Mouse (Mus musculus) spleen, postnatal 10 days (tissue): ENCODE results near the gene Selenon.

ENCODE experiments used
- DNase-seq, 2 experiments: peaks; one replicate each; pipeline ENCODE4 v3.0.0; 2021 to 2022; ENCODE audit warnings: low spot score in 2 of 2

Gene Selenon

GRCm38 (mm10) chr4:134578407-134578806 is 26.4 kb upstream of the Selenon start:
- DNase-seq = no peak

GRCm38 (mm10) chr4:134577281-134577680 is 25.3 kb upstream of the Selenon start:
- no peak for DNase-seq

- DNase-seq = no peak
Measured at GRCm38 (mm10) chr4:134575486-134575885, 23.5 kb upstream of the Selenon start.

- DNase-seq = no peak
Measured at GRCm38 (mm10) chr4:134572449-134573300, 20.7 kb upstream of the Selenon start.

GRCm38 (mm10) chr4:134570704-134571451 is 18.9 kb upstream of the Selenon start:
- no peak for DNase-seq

GRCm38 (mm10) chr4:134569831-134570230 is 17.9 kb upstream of the Selenon start:
- no peak for DNase-seq

GRCm38 (mm10) chr4:134569205-134569604 is 17.2 kb upstream of the Selenon start:
- DNase-seq = peak in 1 of 2 experiments; percentile 59

- no peak for DNase-seq
Measured at GRCm38 (mm10) chr4:134567377-134568226, 15.6 kb upstream of the Selenon start.

GRCm38 (mm10) chr4:134564093-134564492 is 12.1 kb upstream of the Selenon start:
- DNase-seq = no peak

GRCm38 (mm10) chr4:134563624-134564023 is 11.7 kb upstream of the Selenon start:
- DNase-seq = no peak

GRCm38 (mm10) chr4:134562014-134562413 is 10.0 kb upstream of the Selenon start:
- no peak for DNase-seq

GRCm38 (mm10) chr4:134560699-134561098 is 8.7 kb upstream of the Selenon start:
- DNase-seq = no peak

GRCm38 (mm10) chr4:134559154-134559553 is 7.2 kb upstream of the Selenon start:
- no peak for DNase-seq

- DNase-seq = no peak
Measured at GRCm38 (mm10) chr4:134558570-134559113, 6.7 kb upstream of the Selenon start.

GRCm38 (mm10) chr4:134557626-134558249 is 5.8 kb upstream of the Selenon start:
- DNase-seq = peak in 1 of 2 experiments; percentile 43

- peak in 1 of 2 experiments; percentile 66 for DNase-seq
Measured at GRCm38 (mm10) chr4:134555956-134556580, 4.1 kb upstream of the Selenon start.

- no peak for DNase-seq
Measured at GRCm38 (mm10) chr4:134553631-134554030, 1.7 kb upstream of the Selenon start.

- DNase-seq = no peak
Measured at GRCm38 (mm10) chr4:134549899-134550298, 2.1 kb downstream of the Selenon start.

- no peak for DNase-seq
Measured at GRCm38 (mm10) chr4:134548169-134548938, 3.6 kb downstream of the Selenon start.
